Mouse (Mus musculus): ENCODE data around the gene Sumo2. TPM values are rescaled to one million over a fixed set of nuclear protein-coding genes. Genes with fewer than 3 reads are reported as not detected.

Gene Sumo2
- polyA plus RNA-seq, 1 experiment from 2014 or later, result 532 TPM

- no peak overlapping the region for H3K4me3 ChIP-seq (replicated peaks)
- H3K27ac ChIP-seq, result no peak overlapping the region
- peaks cover 11% of the 10 kb centered on the region for H3K36me3 ChIP-seq
- H3K4me1 ChIP-seq (replicated peaks), result peaks cover 6% of the 10 kb centered on the region
- no peaks in the 10 kb centered on the region for H3K9me3 ChIP-seq (replicated peaks)
- no peak overlapping the region; the same call in 1 of the 2 replicates for H3K9ac ChIP-seq
- WGBS (ENCODE audit: insufficient replicate concordance), result 73% methylated on average over 9 of the region's 9 CpGs
- no peaks in the 10 kb centered on the region for H3K27me3 ChIP-seq
- ATAC-seq (ENCODE audit: low read depth) (no peak), DNase-seq (no peak)
- H3K4me2 ChIP-seq, result no peak overlapping the region
Observed at GRCm38 (mm10) chr11:115518693-115519092, 17.4 kb downstream of the Sumo2 start.

GRCm38 (mm10) chr11:115516942-115517341 is 19.1 kb downstream of the Sumo2 start:
- Histone ChIP-seq H3K4me3 (replicated peaks) (no peak overlapping the region), H3K4me1 (replicated peaks) (peaks cover 18% of the 10 kb centered on the region), H3K27ac (no peak overlapping the region), H3K9me3 (replicated peaks) (no peaks in the 10 kb centered on the region), H3K9ac (no peak overlapping the region), H3K4me2 (no peak overlapping the region), H3K27me3 (no peaks in the 10 kb centered on the region), H3K36me3 (peaks cover under 1% of the 10 kb centered on the region; the same call in 1 of the 2 replicates)
- no peak for DNase-seq
- 70% methylated on average over 5 of the region's 5 CpGs for WGBS (ENCODE audit: insufficient replicate concordance)
- no peak for ATAC-seq (ENCODE audit: low read depth)

- Histone ChIP-seq H3K4me1 (replicated peaks) (peaks cover 37% of the 10 kb centered on the region), H3K9ac (peak overlapping the region; percentile 26), H3K4me2 (peak overlapping the region; percentile 24; the same call in 1 of the 2 replicates), H3K27ac (peak overlapping the region; percentile 50), H3K27me3 (no peaks in the 10 kb centered on the region), H3K9me3 (replicated peaks) (no peaks in the 10 kb centered on the region), H3K36me3 (no peaks in the 10 kb centered on the region), H3K4me3 (replicated peaks) (no peak overlapping the region)
- 65% methylated on average over 6 of the region's 6 CpGs for WGBS (ENCODE audit: insufficient replicate concordance)
- ATAC-seq (ENCODE audit: low read depth) (no peak), DNase-seq (no peak)
Observed at GRCm38 (mm10) chr11:115515021-115515420, 21.1 kb downstream of the Sumo2 start.

- no peaks in the 10 kb centered on the region for H3K9me3 ChIP-seq (replicated peaks)
- ATAC-seq (ENCODE audit: low read depth) (peak; percentile 82), DNase-seq (peak; percentile 96)
- H3K4me2 ChIP-seq, result peak within 1 kb of the TSS; percentile 94
- H3K4me1 ChIP-seq (replicated peaks), result peaks cover 45% of the 10 kb centered on the region
- peak within 1 kb of the TSS; percentile 99 for H3K4me3 ChIP-seq (replicated peaks)
- peak within 1 kb of the TSS; percentile 99 for H3K9ac ChIP-seq
- peak within 1 kb of the TSS; percentile 97 for H3K27ac ChIP-seq
- no peaks in the 10 kb centered on the region for H3K36me3 ChIP-seq
- H3K27me3 ChIP-seq, result no peaks in the 10 kb centered on the region
- under 1% methylated on average over 24 of the region's 24 CpGs for WGBS (ENCODE audit: insufficient replicate concordance)
Observed at GRCm38 (mm10) chr11:115514238-115514663, 21.8 kb downstream of the Sumo2 start, which contains the start of gene Jpt1. Jpt1 (minus strand) TSS chr11:115514387.

GRCm38 (mm10) chr11:115513271-115514237 is 22.5 kb downstream of the Sumo2 start:
- under 1% methylated on average over 57 of the region's 57 CpGs for WGBS (ENCODE audit: insufficient replicate concordance)
- Histone ChIP-seq H3K4me2 (peak overlapping the region; percentile 94), H3K4me3 (replicated peaks) (peak overlapping the region; percentile 99), H3K9ac (peak overlapping the region; percentile 99), H3K9me3 (replicated peaks) (no peaks in the 10 kb centered on the region), H3K36me3 (peaks cover 3% of the 10 kb centered on the region), H3K27me3 (no peaks in the 10 kb centered on the region), H3K4me1 (replicated peaks) (peaks cover 52% of the 10 kb centered on the region), H3K27ac (peak overlapping the region; percentile 97)
- ATAC-seq (ENCODE audit: low read depth) (peak; percentile 64), DNase-seq (peak; percentile 58)

GRCm38 (mm10) chr11:115512407-115513183 is 23.5 kb downstream of the Sumo2 start:
- Histone ChIP-seq H3K36me3 (peaks cover 3% of the 10 kb centered on the region), H3K9ac (peak overlapping the region; percentile 99), H3K4me1 (replicated peaks) (peaks cover 62% of the 10 kb centered on the region), H3K4me3 (replicated peaks) (peak overlapping the region; percentile 99), H3K9me3 (replicated peaks) (no peaks in the 10 kb centered on the region), H3K27ac (peak overlapping the region; percentile 97), H3K4me2 (peak overlapping the region; percentile 94), H3K27me3 (no peaks in the 10 kb centered on the region)
- ATAC-seq (ENCODE audit: low read depth) (no peak), DNase-seq (peak; percentile 22)
- WGBS (ENCODE audit: insufficient replicate concordance), result 22% methylated on average over 8 of the region's 8 CpGs

GRCm38 (mm10) chr11:115512004-115512403 is 24.1 kb downstream of the Sumo2 start:
- WGBS (ENCODE audit: insufficient replicate concordance), result 45% methylated on average over 3 of the region's 3 CpGs
- Histone ChIP-seq H3K9ac (peak overlapping the region; percentile 99), H3K9me3 (replicated peaks) (no peaks in the 10 kb centered on the region), H3K27me3 (no peaks in the 10 kb centered on the region), H3K4me3 (replicated peaks) (peak overlapping the region; percentile 99), H3K4me2 (peak overlapping the region; percentile 94), H3K36me3 (peaks cover 3% of the 10 kb centered on the region), H3K27ac (peak overlapping the region; percentile 97), H3K4me1 (replicated peaks) (peaks cover 68% of the 10 kb centered on the region)
- DNase-seq (no peak), ATAC-seq (ENCODE audit: low read depth) (no peak)

- Histone ChIP-seq H3K27me3 (no peaks in the 10 kb centered on the region), H3K4me1 (replicated peaks) (peaks cover 76% of the 10 kb centered on the region), H3K27ac (peak overlapping the region; percentile 97), H3K9ac (peak overlapping the region; percentile 99), H3K9me3 (replicated peaks) (no peaks in the 10 kb centered on the region), H3K4me3 (replicated peaks) (peak overlapping the region; percentile 99), H3K36me3 (peaks cover 3% of the 10 kb centered on the region), H3K4me2 (peak overlapping the region; percentile 94)
- WGBS (ENCODE audit: insufficient replicate concordance), result 17% methylated on average over 2 of the region's 2 CpGs
- ATAC-seq (ENCODE audit: low read depth) (peak; percentile 66), DNase-seq (peak; percentile 64)
Observed at GRCm38 (mm10) chr11:115511121-115511520, 25.0 kb downstream of the Sumo2 start.

- peak overlapping the region; percentile 99 for H3K4me3 ChIP-seq (replicated peaks)
- H3K4me1 ChIP-seq (replicated peaks), result peaks cover 83% of the 10 kb centered on the region
- 15% methylated on average over 5 of the region's 5 CpGs for WGBS (ENCODE audit: insufficient replicate concordance)
- ATAC-seq (ENCODE audit: low read depth) (no peak), DNase-seq (no peak)
- no peaks in the 10 kb centered on the region for H3K27me3 ChIP-seq
- H3K9me3 ChIP-seq (replicated peaks), result no peaks in the 10 kb centered on the region
- peaks cover 3% of the 10 kb centered on the region for H3K36me3 ChIP-seq
- H3K9ac ChIP-seq, result peak overlapping the region; percentile 99
- peak overlapping the region; percentile 94 for H3K4me2 ChIP-seq
- H3K27ac ChIP-seq, result peak overlapping the region; percentile 97
Observed at GRCm38 (mm10) chr11:115510507-115510888, 25.6 kb downstream of the Sumo2 start.

- H3K27ac ChIP-seq, result peak overlapping the region; percentile 97
- H3K9me3 ChIP-seq (replicated peaks), result no peaks in the 10 kb centered on the region
- H3K4me1 ChIP-seq (replicated peaks), result peaks cover 84% of the 10 kb centered on the region
- H3K36me3 ChIP-seq, result peaks cover 7% of the 10 kb centered on the region
- ATAC-seq (ENCODE audit: low read depth) (peak; percentile 59), DNase-seq (peak; percentile 41)
- H3K27me3 ChIP-seq, result no peaks in the 10 kb centered on the region
- H3K9ac ChIP-seq, result peak overlapping the region; percentile 99
- 36% methylated on average over 6 of the region's 6 CpGs for WGBS (ENCODE audit: insufficient replicate concordance)
- H3K4me2 ChIP-seq, result peak overlapping the region; percentile 94
- peak overlapping the region; percentile 99 for H3K4me3 ChIP-seq (replicated peaks)
Observed at GRCm38 (mm10) chr11:115509773-115510506, 26.1 kb downstream of the Sumo2 start.
